Mouse (Mus musculus): ENCODE results near the gene Rnf135. TPM values are rescaled to one million over a fixed set of nuclear protein-coding genes. Genes with fewer than 3 reads are reported as not detected.
"Not testable (repeated sequence)": the region's sequence is repeated elsewhere in the genome, so short reads cannot be mapped to it uniquely, and the experiment has no call there.

Rnf135 gene
- polyA plus RNA-seq (2015; fragmentation: Nextera tagmentation; extraction: Ambion mirVana) = 5.3 and 6.1 TPM in 2 replicates

- Histone ChIP-seq H3K4me1 (replicated peaks) (peaks cover 24% of the 10 kb centered on the region), H3K36me3 (replicated peaks) (no peaks in the 10 kb centered on the region), H3K9ac (peak within 1 kb of the TSS; percentile 73), H3K27ac (replicated peaks) (peak within 1 kb of the TSS; percentile 80), H3K9me3 (replicated peaks) (no peaks in the 10 kb centered on the region), H3K4me3 (replicated peaks) (peak within 1 kb of the TSS; percentile 76), H3K4me2 (peak within 1 kb of the TSS; percentile 90), H3K27me3 (no peaks in the 10 kb centered on the region)
- peak; percentile 86 for ATAC-seq (ENCODE audit: insufficient read depth)
- WGBS (ENCODE audit: insufficient replicate concordance) = under 1% methylated on average over 33 of the region's 33 CpGs
Measured at GRCm38 (mm10) chr11:80183705-80184255, at the start of gene Rnf135. TSS of gene Rnf135 (plus strand) at chr11:80183851.

- no peak overlapping the region for H3K9ac ChIP-seq
- ATAC-seq (ENCODE audit: insufficient read depth) = no peak
- no peak overlapping the region for H3K27ac ChIP-seq (replicated peaks)
- H3K4me1 ChIP-seq (replicated peaks) = 0 out of 2 replicates have a peak, but pooled peaks cover 1% of the 10 kb centered on the region
- H3K36me3 ChIP-seq (replicated peaks) = peaks cover 92% of the 10 kb centered on the region
- no peak overlapping the region for H3K4me2 ChIP-seq
- no peak overlapping the region for H3K4me3 ChIP-seq (replicated peaks)
- no peaks in the 10 kb centered on the region for H3K9me3 ChIP-seq (replicated peaks)
- no peaks in the 10 kb centered on the region for H3K27me3 ChIP-seq
- 51% methylated on average over 4 of the region's 4 CpGs for WGBS (ENCODE audit: insufficient replicate concordance)
Measured at GRCm38 (mm10) chr11:80134744-80135143, 48.9 kb upstream of the Rnf135 start.

GRCm38 (mm10) chr11:80135954-80136683, 47.5 kb upstream of the Rnf135 start:
- H3K9me3 ChIP-seq (replicated peaks) = no peaks in the 10 kb centered on the region
- 88% methylated on average over 11 of the region's 11 CpGs for WGBS (ENCODE audit: insufficient replicate concordance)
- H3K4me1 ChIP-seq (replicated peaks) = peaks cover 14% of the 10 kb centered on the region; the same call in 1 of the 2 replicates
- no peak overlapping the region for H3K4me2 ChIP-seq
- no peaks in the 10 kb centered on the region for H3K27me3 ChIP-seq
- ATAC-seq (ENCODE audit: insufficient read depth) = no peak
- no peak overlapping the region for H3K9ac ChIP-seq
- H3K36me3 ChIP-seq (replicated peaks) = peaks cover 85% of the 10 kb centered on the region
- no peak overlapping the region for H3K4me3 ChIP-seq (replicated peaks)
- no peak overlapping the region for H3K27ac ChIP-seq (replicated peaks)

GRCm38 (mm10) chr11:80136786-80137185, 46.9 kb upstream of the Rnf135 start:
- H3K36me3 ChIP-seq (replicated peaks) = peaks cover 80% of the 10 kb centered on the region
- 88% methylated on average over 13 of the region's 13 CpGs for WGBS (ENCODE audit: insufficient replicate concordance)
- no peak for ATAC-seq (ENCODE audit: insufficient read depth)

GRCm38 (mm10) chr11:80137773-80138172, 45.9 kb upstream of the Rnf135 start:
- no peak for ATAC-seq (ENCODE audit: insufficient read depth)
- Histone ChIP-seq H3K4me3 (replicated peaks) (no peak overlapping the region), H3K9me3 (replicated peaks) (no peaks in the 10 kb centered on the region), H3K36me3 (replicated peaks) (peaks cover 70% of the 10 kb centered on the region), H3K4me2 (no peak overlapping the region), H3K9ac (no peak overlapping the region), H3K4me1 (replicated peaks) (peaks cover 26% of the 10 kb centered on the region), H3K27me3 (no peaks in the 10 kb centered on the region), H3K27ac (replicated peaks) (no peak overlapping the region)
- 84% methylated on average over 5 of the region's 5 CpGs for WGBS (ENCODE audit: insufficient replicate concordance)

More at GRCm38 (mm10) chr11:80136786-80137185, 46.9 kb upstream of the Rnf135 start:
- Histone ChIP-seq H3K9me3 (replicated peaks) (no peaks in the 10 kb centered on the region), H3K4me1 (replicated peaks) (peaks cover 17% of the 10 kb centered on the region), H3K4me2 (no peak overlapping the region), H3K9ac (no peak overlapping the region), H3K27me3 (no peaks in the 10 kb centered on the region), H3K27ac (replicated peaks) (no peak overlapping the region), H3K4me3 (replicated peaks) (no peak overlapping the region)

GRCm38 (mm10) chr11:80141825-80142521, 41.7 kb upstream of the Rnf135 start, which contains the start of gene Tefm:
TSS of gene Tefm (minus strand) at chr11:80142175.
- peaks cover 33% of the 10 kb centered on the region for H3K36me3 ChIP-seq (replicated peaks)
- WGBS (ENCODE audit: insufficient replicate concordance) = under 1% methylated on average over 40 of the region's 40 CpGs
- peak within 1 kb of the TSS; percentile 93 for H3K4me2 ChIP-seq
- H3K27ac ChIP-seq (replicated peaks) = peak within 1 kb of the TSS; percentile 76
- peak within 1 kb of the TSS; percentile 77 for H3K9ac ChIP-seq
- peak; percentile 82 for ATAC-seq (ENCODE audit: insufficient read depth)
- H3K9me3 ChIP-seq (replicated peaks) = no peaks in the 10 kb centered on the region
- H3K4me1 ChIP-seq (replicated peaks) = peaks cover 48% of the 10 kb centered on the region
- H3K4me3 ChIP-seq (replicated peaks) = peak within 1 kb of the TSS; percentile 78
- H3K27me3 ChIP-seq = no peaks in the 10 kb centered on the region

GRCm38 (mm10) chr11:80142872-80143271, 40.8 kb upstream of the Rnf135 start:
- 41% methylated on average over 8 of the region's 8 CpGs for whole genome bisulfite sequencing (ENCODE audit: insufficient replicate concordance)
- Histone ChIP-seq H3K4me1 (replicated peaks) (peaks cover 51% of the 10 kb centered on the region), H3K36me3 (replicated peaks) (peaks cover 25% of the 10 kb centered on the region), H3K27ac (replicated peaks) (0 out of 2 replicates have a peak overlapping the region, but pooled peaks have one; percentile 76), H3K27me3 (no peaks in the 10 kb centered on the region), H3K4me2 (peak overlapping the region; percentile 93), H3K4me3 (replicated peaks) (peak overlapping the region; percentile 78), H3K9ac (peak overlapping the region; percentile 77), H3K9me3 (replicated peaks) (no peaks in the 10 kb centered on the region)
- ATAC-seq (ENCODE audit: insufficient read depth) = no peak

GRCm38 (mm10) chr11:80145787-80146275, 37.8 kb upstream of the Rnf135 start:
- 6% methylated on average over 10 of the region's 10 CpGs for WGBS (ENCODE audit: insufficient replicate concordance)
- H3K9ac ChIP-seq = no peak overlapping the region
- peaks cover 40% of the 10 kb centered on the region for H3K4me1 ChIP-seq (replicated peaks)
- peak overlapping the region; percentile 67 for H3K27ac ChIP-seq (replicated peaks)
- peak; percentile 20 for ATAC-seq (ENCODE audit: insufficient read depth)
- no peaks in the 10 kb centered on the region for H3K27me3 ChIP-seq
- no peak overlapping the region for H3K4me3 ChIP-seq (replicated peaks)
- peak overlapping the region; percentile 13; the same call in 1 of the 2 replicates for H3K4me2 ChIP-seq
- no peaks in the 10 kb centered on the region for H3K36me3 ChIP-seq (replicated peaks)
- no peaks in the 10 kb centered on the region for H3K9me3 ChIP-seq (replicated peaks)

GRCm38 (mm10) chr11:80147748-80148147, 35.9 kb upstream of the Rnf135 start:
- 33% methylated on average over 6 of the region's 6 CpGs for WGBS (ENCODE audit: insufficient replicate concordance)
- H3K4me1 ChIP-seq (replicated peaks) = peaks cover 25% of the 10 kb centered on the region
- ATAC-seq (ENCODE audit: insufficient read depth) = no peak

GRCm38 (mm10) chr11:80148313-80148712, 35.3 kb upstream of the Rnf135 start:
- H3K4me1 ChIP-seq (replicated peaks) = peaks cover 21% of the 10 kb centered on the region
- no peak overlapping the region for H3K4me3 ChIP-seq (replicated peaks)
- ATAC-seq (ENCODE audit: insufficient read depth) = no peak
- H3K27ac ChIP-seq (replicated peaks) = no peak overlapping the region
- WGBS (ENCODE audit: insufficient replicate concordance) = 77% methylated on average over 1 of the region's 1 CpGs
- H3K9ac ChIP-seq = no peak overlapping the region
- H3K9me3 ChIP-seq (replicated peaks) = no peaks in the 10 kb centered on the region
- H3K4me2 ChIP-seq = no peak overlapping the region
- H3K27me3 ChIP-seq = no peaks in the 10 kb centered on the region
- H3K36me3 ChIP-seq (replicated peaks) = no peaks in the 10 kb centered on the region

More at GRCm38 (mm10) chr11:80147748-80148147, 35.9 kb upstream of the Rnf135 start:
- H3K9ac ChIP-seq = no peak overlapping the region
- H3K9me3 ChIP-seq (replicated peaks) = no peaks in the 10 kb centered on the region
- H3K27me3 ChIP-seq = no peaks in the 10 kb centered on the region
- H3K4me3 ChIP-seq (replicated peaks) = no peak overlapping the region
- H3K36me3 ChIP-seq (replicated peaks) = no peaks in the 10 kb centered on the region
- H3K27ac ChIP-seq (replicated peaks) = no peak overlapping the region
- no peak overlapping the region for H3K4me2 ChIP-seq

GRCm38 (mm10) chr11:80148974-80149373, 34.7 kb upstream of the Rnf135 start:
- H3K4me2 ChIP-seq; H3K36me3 ChIP-seq (replicated peaks); H3K27me3 ChIP-seq; ATAC-seq (ENCODE audit: insufficient read depth); H3K9me3 ChIP-seq (replicated peaks); H3K9ac ChIP-seq; H3K4me3 ChIP-seq (replicated peaks); H3K27ac ChIP-seq (replicated peaks): not testable (repeated sequence)
- WGBS (ENCODE audit: insufficient replicate concordance) = 39% methylated on average over 2 of the region's 4 CpGs
- peaks cover 27% of the 10 kb centered on the region for H3K4me1 ChIP-seq (replicated peaks)
